Mouse (Mus musculus) embryonic facial prominence, embryonic 10.5 days (tissue): ENCODE results near the gene Ctnnal1. TPM values are rescaled to one million over a fixed set of nuclear protein-coding genes. Genes with fewer than 3 reads are reported as not detected.

Source experiments
- DNase-seq: peaks from one replicate; pipeline ENCODE4 v3.0.0-alpha.2; 2017; ENCODE audit warnings: low spot score
- H3K27ac ChIP-seq: fragments of 300-500 bp; sonication (generic); replicated peaks from 2 replicates; pipeline ENCODE4 v1.5.1; 2016; ENCODE audit warnings: mild to moderate bottlenecking
- H3K27me3 ChIP-seq: fragments of 300-500 bp; sonication (generic); replicated peaks from 2 replicates; pipeline ENCODE4 v1.6.1; 2016; ENCODE audit warnings: low read depth, mild to moderate bottlenecking; ENCODE audit not compliant: poor library complexity, severe bottlenecking
- H3K36me3 ChIP-seq: fragments of 300-500 bp; sonication (generic); replicated peaks from 2 replicates; pipeline ENCODE4 v1.6.1; 2016; ENCODE audit warnings: mild to moderate bottlenecking, moderate library complexity
- H3K4me1 ChIP-seq: fragments of 300-500 bp; sonication (generic); 2 replicates; pipeline ENCODE4 v1.6.1; 2016
- H3K4me3 ChIP-seq: fragments of 300-500 bp; sonication (generic); 2 replicates; pipeline ENCODE4 v1.5.1; 2016; ENCODE audit warnings: mild to moderate bottlenecking, moderate library complexity
- H3K9me3 ChIP-seq: fragments of 300-500 bp; sonication (generic); 2 replicates; pipeline ENCODE4 v1.6.1; 2016; ENCODE audit warnings: mild to moderate bottlenecking
- WGBS: fragments of 180-500 bp; shearing (Covaris S2); methylation state at CpG from one replicate; pipeline ENCODE4 v1.1.7; 2016; 5-methylcytosine and 5-hydroxymethylcytosine counted together
- polyA plus RNA-seq: library from polyadenylated mRNA; unstranded; fragments of >200 nt; fragmentation: Nextera tagmentation; extraction: Ambion mirVana; gene quantifications from 2 replicates; pipeline ENCODE4 v1.2.1, GENCODE M21; 2016

The Ctnnal1 gene
- polyA plus RNA-seq, 1 experiment from 2014 or later = 37.1 TPM

GRCm38 (mm10) chr4:56831013-56831609 is 33.9 kb downstream of the Ctnnal1 start:
- Histone ChIP-seq H3K4me1 (0 out of 2 replicates have a peak, but pooled peaks cover 5% of the 10 kb centered on the region), H3K9me3 (no peaks in the 10 kb centered on the region), H3K36me3 (peaks cover 78% of the 10 kb centered on the region), H3K4me3 (no peak overlapping the region), H3K27me3 (no peaks in the 10 kb centered on the region), H3K27ac (no peak overlapping the region)
- DNase-seq = no peak
- WGBS = 59% methylated on average over 13 of the region's 13 CpGs

GRCm38 (mm10) chr4:56829511-56829921 is 35.5 kb downstream of the Ctnnal1 start:
- WGBS = 76% methylated on average over 7 of the region's 7 CpGs
- DNase-seq = no peak
- Histone ChIP-seq H3K4me3 (no peak overlapping the region), H3K9me3 (no peaks in the 10 kb centered on the region), H3K27me3 (no peaks in the 10 kb centered on the region), H3K36me3 (peaks cover 66% of the 10 kb centered on the region), H3K27ac (no peak overlapping the region; the same call in 1 of the 2 replicates), H3K4me1 (0 out of 2 replicates have a peak, but pooled peaks cover 5% of the 10 kb centered on the region)

GRCm38 (mm10) chr4:56828932-56829331 is 36.1 kb downstream of the Ctnnal1 start:
- H3K4me1 ChIP-seq = 0 out of 2 replicates have a peak, but pooled peaks cover 5% of the 10 kb centered on the region
- no peak for DNase-seq
- H3K36me3 ChIP-seq = peaks cover 67% of the 10 kb centered on the region
- WGBS = 87% methylated on average over 3 of the region's 3 CpGs
- H3K27me3 ChIP-seq = no peaks in the 10 kb centered on the region
- no peaks in the 10 kb centered on the region for H3K9me3 ChIP-seq
- H3K27ac ChIP-seq = no peak overlapping the region
- H3K4me3 ChIP-seq = no peak overlapping the region

GRCm38 (mm10) chr4:56824231-56824630 is 40.8 kb downstream of the Ctnnal1 start:
- WGBS = 91% methylated on average over 9 of the region's 9 CpGs
- Histone ChIP-seq H3K9me3 (no peaks in the 10 kb centered on the region), H3K4me3 (no peak overlapping the region)

GRCm38 (mm10) chr4:56820017-56820550 is 44.9 kb downstream of the Ctnnal1 start:
- Histone ChIP-seq H3K27ac (no peak overlapping the region), H3K27me3 (no peaks in the 10 kb centered on the region), H3K4me3 (no peak overlapping the region), H3K36me3 (peaks cover 35% of the 10 kb centered on the region), H3K9me3 (no peaks in the 10 kb centered on the region), H3K4me1 (peaks cover 6% of the 10 kb centered on the region)
- no peak for DNase-seq

More at GRCm38 (mm10) chr4:56824231-56824630, 40.8 kb downstream of the Ctnnal1 start:
- no peak for DNase-seq
- no peaks in the 10 kb centered on the region for H3K27me3 ChIP-seq
- H3K27ac ChIP-seq = no peak overlapping the region
- H3K4me1 ChIP-seq = no peaks in the 10 kb centered on the region
- H3K36me3 ChIP-seq = peaks cover 54% of the 10 kb centered on the region

GRCm38 (mm10) chr4:56815131-56815530 is 49.9 kb downstream of the Ctnnal1 start:
- Histone ChIP-seq H3K36me3 (peaks cover 29% of the 10 kb centered on the region), H3K27me3 (no peaks in the 10 kb centered on the region)
- peak; percentile 17 for DNase-seq

GRCm38 (mm10) chr4:56812096-56812495 is 52.9 kb downstream of the Ctnnal1 start:
- H3K4me1 ChIP-seq = peaks cover 8% of the 10 kb centered on the region
- H3K36me3 ChIP-seq = peaks cover 43% of the 10 kb centered on the region
- no peaks in the 10 kb centered on the region for H3K27me3 ChIP-seq
- no peaks in the 10 kb centered on the region for H3K9me3 ChIP-seq
- no peak for DNase-seq
- WGBS = 83% methylated on average over 4 of the region's 4 CpGs
- H3K4me3 ChIP-seq = no peak overlapping the region
- H3K27ac ChIP-seq = no peak overlapping the region

More at GRCm38 (mm10) chr4:56815131-56815530, 49.9 kb downstream of the Ctnnal1 start:
- WGBS = 77% methylated on average over 8 of the region's 8 CpGs
- H3K4me3 ChIP-seq = no peak overlapping the region
- H3K9me3 ChIP-seq = no peaks in the 10 kb centered on the region
- peaks cover 8% of the 10 kb centered on the region for H3K4me1 ChIP-seq
- no peak overlapping the region for H3K27ac ChIP-seq

- WGBS = 70% methylated on average over 3 of the region's 3 CpGs
These were observed 53.3 kb downstream of the Ctnnal1 start for GRCm38 (mm10) chr4:56811642-56812041.

GRCm38 (mm10) chr4:56809050-56809449 is 55.9 kb downstream of the Ctnnal1 start:
- Histone ChIP-seq H3K4me3 (no peak overlapping the region), H3K27me3 (no peaks in the 10 kb centered on the region), H3K27ac (no peak overlapping the region), H3K36me3 (peaks cover 66% of the 10 kb centered on the region), H3K9me3 (no peaks in the 10 kb centered on the region), H3K4me1 (0 out of 2 replicates have a peak, but pooled peaks cover under 1% of the 10 kb centered on the region)
- no peak for DNase-seq
- WGBS = 75% methylated on average over 4 of the region's 4 CpGs

More at GRCm38 (mm10) chr4:56811642-56812041, 53.3 kb downstream of the Ctnnal1 start:
- Histone ChIP-seq H3K27me3 (no peaks in the 10 kb centered on the region), H3K27ac (no peak overlapping the region), H3K9me3 (no peaks in the 10 kb centered on the region), H3K4me3 (no peak overlapping the region), H3K4me1 (peaks cover 8% of the 10 kb centered on the region), H3K36me3 (peaks cover 48% of the 10 kb centered on the region)
- no peak for DNase-seq

- 3% methylated on average over 25 of the region's 25 CpGs for WGBS
- peak overlapping the region; percentile 92 for H3K4me3 ChIP-seq
- H3K36me3 ChIP-seq = peaks cover 69% of the 10 kb centered on the region
- peak overlapping the region; percentile 96 for H3K27ac ChIP-seq
- H3K27me3 ChIP-seq = no peaks in the 10 kb centered on the region
- DNase-seq = no peak
- peaks cover 25% of the 10 kb centered on the region for H3K4me1 ChIP-seq
- H3K9me3 ChIP-seq = no peaks in the 10 kb centered on the region
These were observed 62.3 kb downstream of the Ctnnal1 start for GRCm38 (mm10) chr4:56802669-56803150.

- peak within 1 kb of the TSS; percentile 96 for H3K27ac ChIP-seq
- peaks cover 25% of the 10 kb centered on the region for H3K4me1 ChIP-seq
- H3K36me3 ChIP-seq = peaks cover 69% of the 10 kb centered on the region
- peak within 1 kb of the TSS; percentile 92 for H3K4me3 ChIP-seq
- H3K27me3 ChIP-seq = no peaks in the 10 kb centered on the region
- WGBS = under 1% methylated on average over 72 of the region's 72 CpGs
- peak; percentile 94 for DNase-seq
- no peaks in the 10 kb centered on the region for H3K9me3 ChIP-seq
These were observed 62.9 kb downstream of the Ctnnal1 start, which contains the start of the genes Elp1 and Fam206a for GRCm38 (mm10) chr4:56801907-56802668. Elp1 (minus strand) TSS chr4:56802331. Fam206a (plus strand) TSS chr4:56802345.

- WGBS = 59% methylated on average over 1 of the region's 1 CpGs
- H3K4me1 ChIP-seq = no peaks in the 10 kb centered on the region
- no peaks in the 10 kb centered on the region for H3K9me3 ChIP-seq
- no peaks in the 10 kb centered on the region for H3K27me3 ChIP-seq
- DNase-seq = no peak
- H3K4me3 ChIP-seq = no peak overlapping the region
- H3K36me3 ChIP-seq = peaks cover 94% of the 10 kb centered on the region
- H3K27ac ChIP-seq = no peak overlapping the region
These were observed 73.6 kb downstream of the Ctnnal1 start for GRCm38 (mm10) chr4:56791373-56791772.
